Mouse (Mus musculus) MEL (cell line): ENCODE data around the gene Olfr1045. TPM values are rescaled to one million over a fixed set of nuclear protein-coding genes. Genes with fewer than 3 reads are reported as not detected.

Experiments
- DNase-seq: peaks from one replicate; pipeline ENCODE4 v3.0.0; 2011; ENCODE audit warnings: low read depth, low spot score
- H3K27ac ChIP-seq: 2 replicates; pipeline ENCODE4 v1.5.1; 2012; ENCODE audit warnings: low read depth, mild to moderate bottlenecking, control low read depth, low read length, moderate library complexity; ENCODE audit not compliant: control insufficient read depth
- H3K27me3 ChIP-seq, 2 experiments: fragments of 150-350 bp in 1 of 2; sonication (generic) in 1 of 2; 2 replicates each; pipeline ENCODE4 v1.6.1; 2012; ENCODE audit warnings: low read length in 2 of 2, mild to moderate bottlenecking in 2 of 2, improper control_type of control experiment in 1 of 2, moderate library complexity in 1 of 2; ENCODE audit not compliant: insufficient read depth in 2 of 2, control insufficient read depth in 1 of 2
- H3K36me3 ChIP-seq, 2 experiments: 2 replicates each; pipeline ENCODE4 v1.6.1; 2012 to 2014; ENCODE audit warnings: low read length in 2 of 2, improper control_type of control experiment in 1 of 2, inconsistent platforms in 1 of 2, mild to moderate bottlenecking in 1 of 2; ENCODE audit not compliant: insufficient read depth in 2 of 2, control insufficient read depth in 1 of 2
- H3K4me1 ChIP-seq, 2 experiments: fragments of 150-350 bp in 1 of 2; sonication (generic) in 1 of 2; 2 replicates each; pipeline ENCODE4 v1.6.1; 2012; ENCODE audit warnings: low read length in 2 of 2, improper control_type of control experiment in 1 of 2, mild to moderate bottlenecking in 1 of 2; ENCODE audit not compliant: insufficient read depth in 2 of 2, control insufficient read depth in 1 of 2
- H3K4me3 ChIP-seq, 2 experiments: fragments of 150-350 bp in 1 of 2; sonication (generic) in 1 of 2; 2 replicates each; pipeline ENCODE4 v1.5.1; 2012; ENCODE audit warnings: low read depth in 2 of 2, low read length in 2 of 2, mild to moderate bottlenecking in 2 of 2, moderate library complexity in 2 of 2, control low read depth in 1 of 2, improper control_type of control experiment in 1 of 2; ENCODE audit not compliant: control insufficient read depth in 1 of 2, insufficient read depth in 1 of 2
- H3K79me2 ChIP-seq: 2 replicates; pipeline ENCODE4 v1.6.1; 2012; ENCODE audit warnings: mild to moderate bottlenecking, low read length, moderate library complexity; ENCODE audit not compliant: control insufficient read depth, poor library complexity, insufficient read depth
- H3K9ac ChIP-seq: 2 replicates; pipeline ENCODE4 v1.6.1; 2012; ENCODE audit warnings: low read depth, mild to moderate bottlenecking, control low read depth, low read length, moderate library complexity; ENCODE audit not compliant: control insufficient read depth, poor library complexity, severe bottlenecking
- H3K9me3 ChIP-seq: fragments of 150-350 bp; sonication (generic); replicated peaks from 2 replicates; pipeline ENCODE4 v1.6.1; 2012; ENCODE audit warnings: mild to moderate bottlenecking, low read length, improper control_type of control experiment, moderate library complexity; ENCODE audit not compliant: insufficient read depth
- ETS1 ChIP-seq: IDR thresholded peaks from 2 replicates; pipeline ENCODE4 v1.6.1; 2012; ENCODE audit warnings: low read depth, mild to moderate bottlenecking, inconsistent platforms, low read length, improper control_type of control experiment, moderate library complexity
- GATA1 ChIP-seq: IDR thresholded peaks from 2 replicates; pipeline ENCODE4 v1.6.1; 2011; ENCODE audit warnings: low read depth, low read length, improper control_type of control experiment
- JUND ChIP-seq: IDR thresholded peaks from 2 replicates; pipeline ENCODE4 v1.6.1; 2011; ENCODE audit warnings: low read depth, mild to moderate bottlenecking, improper control_type of control experiment, low read length
- KAT2A ChIP-seq: conservative IDR thresholded peaks from 2 replicates; pipeline ENCODE4 v1.6.1; 2012; ENCODE audit warnings: low read depth, low read length, improper control_type of control experiment, inconsistent platforms
- MAFK ChIP-seq: IDR thresholded peaks from 2 replicates; pipeline ENCODE4 v1.6.1; 2011; ENCODE audit warnings: low read depth, mild to moderate bottlenecking, low read length, improper control_type of control experiment, borderline replicate concordance
- MAX ChIP-seq: IDR thresholded peaks from 2 replicates; pipeline ENCODE4 v1.6.1; 2011; ENCODE audit warnings: low read length, improper control_type of control experiment
- MYB ChIP-seq: IDR thresholded peaks from 2 replicates; pipeline ENCODE4 v1.6.1; 2011; ENCODE audit warnings: mild to moderate bottlenecking, low read depth, low read length, improper control_type of control experiment
- NELFE ChIP-seq: IDR thresholded peaks from 2 replicates; pipeline ENCODE4 v1.6.1; 2011; ENCODE audit warnings: low read depth, low read length, improper control_type of control experiment
- NRF1 ChIP-seq: IDR thresholded peaks from 2 replicates; pipeline ENCODE4 v1.6.1; 2014; ENCODE audit warnings: low read depth, mild to moderate bottlenecking, inconsistent platforms, low read length, improper control_type of control experiment, moderate library complexity; ENCODE audit not compliant: poor library complexity, insufficient read depth, severe bottlenecking
- POLR2A ChIP-seq, 2 experiments: IDR thresholded peaks; 2 replicates each; pipeline ENCODE4 v1.6.1; 2011 to 2012; ENCODE audit warnings: low read length in 2 of 2, mild to moderate bottlenecking in 2 of 2, control low read depth in 1 of 2, improper control_type of control experiment in 1 of 2, low read depth in 1 of 2, moderate library complexity in 1 of 2; ENCODE audit not compliant: control insufficient read depth in 1 of 2, insufficient read depth in 1 of 2, poor library complexity in 1 of 2
- RCOR1 ChIP-seq: IDR thresholded peaks from 2 replicates; pipeline ENCODE4 v1.6.1; 2012; ENCODE audit warnings: low read depth, mild to moderate bottlenecking, inconsistent platforms, low read length, improper control_type of control experiment
- SMC3 ChIP-seq: IDR thresholded peaks from 2 replicates; pipeline ENCODE4 v1.6.1; 2011; ENCODE audit warnings: low read depth, low read length, improper control_type of control experiment
- TAL1 ChIP-seq: IDR thresholded peaks from 2 replicates; pipeline ENCODE4 v1.6.1; 2012; ENCODE audit warnings: mild to moderate bottlenecking, inconsistent platforms, low read length, moderate library complexity, mixed read lengths
- TBP ChIP-seq: IDR thresholded peaks from 2 replicates; pipeline ENCODE4 v1.8.0; 2011; ENCODE audit warnings: low read depth, low read length, improper control_type of control experiment
- TCF12 ChIP-seq: IDR thresholded peaks from 2 replicates; pipeline ENCODE4 v1.6.1; 2014; ENCODE audit warnings: low read depth, mild to moderate bottlenecking, inconsistent platforms, low read length, improper control_type of control experiment, moderate library complexity
- USF2 ChIP-seq, 2 experiments: IDR thresholded peaks; 2 replicates each; pipeline ENCODE4 v1.6.1; 2011 to 2012; ENCODE audit warnings: improper control_type of control experiment in 2 of 2, low read length in 2 of 2, borderline replicate concordance in 1 of 2, inconsistent platforms in 1 of 2, low read depth in 1 of 2, mild to moderate bottlenecking in 1 of 2; ENCODE audit not compliant: insufficient read depth in 1 of 2
- ZC3H11A ChIP-seq: IDR thresholded peaks from 2 replicates; pipeline ENCODE4 v1.6.1; 2012; ENCODE audit warnings: low read depth, mild to moderate bottlenecking, inconsistent platforms, low read length, improper control_type of control experiment
- polyA plus RNA-seq, 2 experiments: library from polyadenylated mRNA; stranded (reverse) in 1 of 2; unstranded in 1 of 2; fragments of >175 nt in 1 of 2; fragments of >200 nt in 1 of 2; gene quantifications; 2 replicates each; pipeline versions ENCODE4 v1.2.1 to v1.2.4; 2012; ENCODE audit warnings: low replicate concordance in 2 of 2, low read depth in 1 of 2; ENCODE audit not compliant: insufficient read length in 2 of 2, insufficient read depth in 1 of 2, missing spikeins in 1 of 2
- total RNA-seq: library from RNA; depleted of rRNA; stranded (reverse); fragments of 300-350 nt; gene quantifications from 2 replicates; pipeline ENCODE4 v1.2.3, GENCODE M21; 2012; rRNA removed

Gene Olfr1045
- total and polyA plus RNA-seq, 3 experiments: not detected

GRCm38 (mm10) chr2:86161738-86162137 is 41.1 kb downstream of the Olfr1045 start, which contains the start of gene Olfr1042:
Gene Olfr1042 (minus strand): TSS chr2:86161838.
- Histone ChIP-seq H3K27ac (no peak within 1 kb of the TSS), H3K79me2 (no peaks in the 10 kb centered on the region), H3K9ac (no peak within 1 kb of the TSS), H3K4me3 (no peak within 1 kb of the TSS), H3K27me3 (no peaks in the 10 kb centered on the region), H3K36me3 (no peaks in the 10 kb centered on the region), H3K9me3 (no peaks in the 10 kb centered on the region), H3K4me1 (no peaks in the 10 kb centered on the region)
- DNase-seq: no peak
- TF ChIP-seq JUND: no peak
- TF ChIP-seq TBP: no peak
- no peak for TF ChIP-seq MAFK
- TF ChIP-seq TCF12: no peak
- TF ChIP-seq TAL1: no peak
- TF ChIP-seq SMC3: no peak

- H3K79me2 ChIP-seq: no peaks in the 10 kb centered on the region
- H3K9ac ChIP-seq: no peak within 1 kb of the TSS
- no peak within 1 kb of the TSS for H3K4me3 ChIP-seq
- H3K27ac ChIP-seq: no peak within 1 kb of the TSS
- no peaks in the 10 kb centered on the region for H3K4me1 ChIP-seq
- H3K36me3 ChIP-seq: no peaks in the 10 kb centered on the region
- no peaks in the 10 kb centered on the region for H3K9me3 ChIP-seq
- TF ChIP-seq RCOR1: no peak
- TF ChIP-seq MYB: no peak
- TF ChIP-seq GATA1: no peak
- TF ChIP-seq TBP: no peak
- no peak for TF ChIP-seq KAT2A
- TF ChIP-seq NELFE: no peak
- TF ChIP-seq TCF12: no peak
- no peak for TF ChIP-seq POLR2A (IDR thresholded peaks at IDR 0.05; ENCODE audit: control insufficient read depth in 1 of 2, insufficient read depth in 1 of 2, low read depth in 1 of 2, low read length in 2 of 2, poor library complexity in 1 of 2)
- TF ChIP-seq ZC3H11A: no peak
- TF ChIP-seq NRF1: no peak
- TF ChIP-seq ETS1: no peak
- TF ChIP-seq MAX: no peak
- no peak for TF ChIP-seq JUND
- TF ChIP-seq USF2 (IDR thresholded peaks at IDR 0.05; ENCODE audit: borderline replicate concordance in 1 of 2, insufficient read depth in 1 of 2, low read depth in 1 of 2, low read length in 2 of 2): no peak
- DNase-seq: no peak
- no peaks in the 10 kb centered on the region for H3K27me3 ChIP-seq
These were observed 56.2 kb downstream of the Olfr1045 start, which contains the start of gene Olfr1040 for GRCm38 (mm10) chr2:86146632-86147031. Gene Olfr1040 (minus strand): TSS chr2:86146732.

Other genes starting within 250 kb of the Olfr1045 start
- not detected in 2 replicates for gene Olfr1029, start 229.1 kb downstream of the Olfr1045 start, total RNA-seq
- not detected for gene Olfr1029, start 229.1 kb downstream of the Olfr1045 start, polyA plus RNA-seq
- gene Olfr1030, start 223.7 kb downstream of the Olfr1045 start, total RNA-seq: not detected in 2 replicates
- gene Olfr1030, start 223.7 kb downstream of the Olfr1045 start, polyA plus RNA-seq: not detected
- not detected in 2 replicates for gene Olfr1031, start 212.7 kb downstream of the Olfr1045 start, total RNA-seq
- gene Olfr1031, start 212.7 kb downstream of the Olfr1045 start, polyA plus RNA-seq: not detected
- not detected in 2 replicates for gene Olfr1032, start 197.5 kb downstream of the Olfr1045 start, total RNA-seq
- not detected for gene Olfr1032, start 197.5 kb downstream of the Olfr1045 start, polyA plus RNA-seq
- not detected in 2 replicates for gene Olfr1033, start 182.4 kb downstream of the Olfr1045 start, total RNA-seq
- not detected for gene Olfr1033, start 182.4 kb downstream of the Olfr1045 start, polyA plus RNA-seq
- not detected in 2 replicates for gene Olfr1034, start 157.1 kb downstream of the Olfr1045 start, total RNA-seq
- not detected for gene Olfr1034, start 157.1 kb downstream of the Olfr1045 start, polyA plus RNA-seq
- not detected in 2 replicates for gene Olfr1036, start 129.0 kb downstream of the Olfr1045 start, total RNA-seq
- gene Olfr1036, start 129.0 kb downstream of the Olfr1045 start, polyA plus RNA-seq: not detected
- not detected in 2 replicates for gene Olfr1037, start 115.6 kb downstream of the Olfr1045 start, total RNA-seq
- not detected for gene Olfr1037, start 115.6 kb downstream of the Olfr1045 start, polyA plus RNA-seq
- not detected in 2 replicates for gene Olfr1039, start 67.1 kb downstream of the Olfr1045 start, total RNA-seq
- gene Olfr1039, start 67.1 kb downstream of the Olfr1045 start, polyA plus RNA-seq: not detected
- not detected in 2 replicates for gene Olfr1040, start 56.3 kb downstream of the Olfr1045 start, total RNA-seq
- gene Olfr1040, start 56.3 kb downstream of the Olfr1045 start, polyA plus RNA-seq: not detected
- not detected in 2 replicates for gene Olfr1042, start 41.2 kb downstream of the Olfr1045 start, total RNA-seq
- not detected for gene Olfr1042, start 41.2 kb downstream of the Olfr1045 start, polyA plus RNA-seq
- gene Olfr1043, start 35.5 kb downstream of the Olfr1045 start, total RNA-seq: not detected in 2 replicates
- not detected for gene Olfr1043, start 35.5 kb downstream of the Olfr1045 start, polyA plus RNA-seq
- not detected in 2 replicates for gene Olfr1044, start 25.2 kb downstream of the Olfr1045 start, total RNA-seq
- gene Olfr1044, start 25.2 kb downstream of the Olfr1045 start, polyA plus RNA-seq: not detected
- gene Olfr52, start 17.3 kb downstream of the Olfr1045 start, total RNA-seq: not detected in 2 replicates
- not detected for gene Olfr52, start 17.3 kb downstream of the Olfr1045 start, polyA plus RNA-seq
- not detected in 2 replicates for gene Olfr1046, start 16.3 kb upstream of the Olfr1045 start, total RNA-seq
- gene Olfr1046, start 16.3 kb upstream of the Olfr1045 start, polyA plus RNA-seq: not detected
- not detected in 2 replicates for gene Olfr1047, start 28.4 kb upstream of the Olfr1045 start, total RNA-seq
- gene Olfr1047, start 28.4 kb upstream of the Olfr1045 start, polyA plus RNA-seq: not detected
- gene Olfr1048, start 37.3 kb upstream of the Olfr1045 start, total RNA-seq: not detected in 2 replicates
- gene Olfr1048, start 37.3 kb upstream of the Olfr1045 start, polyA plus RNA-seq: not detected
- not detected in 2 replicates for gene Olfr1049, start 55.3 kb upstream of the Olfr1045 start, total RNA-seq
- not detected for gene Olfr1049, start 55.3 kb upstream of the Olfr1045 start, polyA plus RNA-seq
- gene Olfr1051, start 76.1 kb upstream of the Olfr1045 start, total RNA-seq: not detected in 2 replicates
- not detected for gene Olfr1051, start 76.1 kb upstream of the Olfr1045 start, polyA plus RNA-seq
- not detected in 2 replicates for gene Olfr1052, start 89.4 kb upstream of the Olfr1045 start, total RNA-seq
- gene Olfr1052, start 89.4 kb upstream of the Olfr1045 start, polyA plus RNA-seq: not detected
- gene Olfr1053, start 112.3 kb upstream of the Olfr1045 start, total RNA-seq: not detected in 2 replicates
- not detected for gene Olfr1053, start 112.3 kb upstream of the Olfr1045 start, polyA plus RNA-seq
- gene Olfr1054, start 132.4 kb upstream of the Olfr1045 start, total RNA-seq: not detected in 2 replicates
- gene Olfr1054, start 132.4 kb upstream of the Olfr1045 start, polyA plus RNA-seq: not detected
- 0.29 and 0.65 TPM in 2 replicates for gene Olfr1055, start 147.3 kb upstream of the Olfr1045 start, total RNA-seq
- gene Olfr1055, start 147.3 kb upstream of the Olfr1045 start, polyA plus RNA-seq: not detected
- gene Olfr1056, start 159.5 kb upstream of the Olfr1045 start, total RNA-seq: not detected in 2 replicates
- not detected for gene Olfr1056, start 159.5 kb upstream of the Olfr1045 start, polyA plus RNA-seq
- gene Olfr1057, start 175.4 kb upstream of the Olfr1045 start, total RNA-seq: not detected in 2 replicates
- gene Olfr1057, start 175.4 kb upstream of the Olfr1045 start, polyA plus RNA-seq: not detected
- not detected in 2 replicates for gene Olfr1058, start 185.6 kb upstream of the Olfr1045 start, total RNA-seq
- not detected for gene Olfr1058, start 185.6 kb upstream of the Olfr1045 start, polyA plus RNA-seq
- not detected in 2 replicates for gene Olfr1061, start 211.0 kb upstream of the Olfr1045 start, total RNA-seq
- gene Olfr1061, start 211.0 kb upstream of the Olfr1045 start, polyA plus RNA-seq: not detected
- gene Olfr1062, start 223.7 kb upstream of the Olfr1045 start, total RNA-seq: not detected in 2 replicates
- gene Olfr1062, start 223.7 kb upstream of the Olfr1045 start, polyA plus RNA-seq: not detected
- gene Olfr1065, start 247.6 kb upstream of the Olfr1045 start, total RNA-seq: not detected in 2 replicates
- not detected for gene Olfr1065, start 247.6 kb upstream of the Olfr1045 start, polyA plus RNA-seq